Mouse (Mus musculus) urinary bladder, postnatal 0 days (tissue): ENCODE data around the gene Atp5s. TPM values are rescaled to one million over a fixed set of nuclear protein-coding genes. Genes with fewer than 3 reads are reported as not detected.

Experiments
- microRNA counts: library from miRNA; unstranded; fragments of <30 nt; microRNA quantifications from one replicate; lab custom pipeline; 2016
- microRNA-seq: library from miRNA; unstranded; fragments of <30 nt; microRNA quantifications from one replicate; pipeline ENCODE4, GENCODE M21; 2016
- polyA plus RNA-seq: library from polyadenylated mRNA; unstranded; fragments of >200 nt; fragmentation: Nextera tagmentation; extraction: Ambion mirVana; gene quantifications from 2 replicates; pipeline ENCODE4 v1.2.1, GENCODE M21; 2015

Gene Atp5s
- 15.5 and 16.5 TPM in 2 replicates for polyA plus RNA-seq

DNA sequence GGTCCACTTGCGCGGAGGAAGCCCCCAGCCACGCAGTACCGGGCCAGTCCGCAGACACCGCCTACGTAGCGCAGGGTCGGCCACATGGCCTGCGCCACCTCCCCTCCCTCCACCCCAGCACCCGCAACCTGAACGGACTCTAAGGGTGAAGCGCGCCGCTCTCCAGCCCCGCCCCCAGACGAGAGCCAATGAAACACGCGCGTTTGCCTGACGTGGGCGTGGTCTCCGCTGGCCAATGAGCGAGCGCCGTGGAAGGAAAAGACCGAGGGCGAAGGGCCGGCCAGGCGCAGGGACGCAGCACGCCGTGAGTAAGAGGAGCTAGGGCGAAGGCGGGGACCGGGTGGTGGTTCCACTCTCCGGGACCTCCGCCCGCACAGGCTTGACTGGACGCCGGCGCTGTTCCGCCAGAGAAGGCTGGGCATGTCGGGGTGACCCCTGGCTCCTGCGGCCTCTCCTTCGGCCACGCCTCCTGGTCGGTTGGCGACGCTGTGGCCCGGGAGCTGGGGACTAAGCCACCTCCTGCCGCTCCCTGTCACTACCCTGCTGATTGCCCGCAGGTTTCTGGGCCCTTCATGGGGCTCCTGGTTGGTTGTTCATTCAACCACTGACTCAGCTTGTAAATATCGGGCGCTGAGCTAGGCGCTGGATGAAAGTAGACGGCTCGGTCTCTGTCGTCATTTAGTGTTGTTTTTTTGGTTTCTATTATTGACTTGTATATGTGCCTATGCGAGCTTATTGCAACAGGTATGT is at the start of gene Atp5s, which contains the start of gene L2hgdh:
TSS of gene Atp5s (plus strand) at position 240 of the 750 bp plus-strand sequence.
TSS of gene L2hgdh (minus strand) at position 163 of the 750 bp plus-strand sequence.

DNA sequence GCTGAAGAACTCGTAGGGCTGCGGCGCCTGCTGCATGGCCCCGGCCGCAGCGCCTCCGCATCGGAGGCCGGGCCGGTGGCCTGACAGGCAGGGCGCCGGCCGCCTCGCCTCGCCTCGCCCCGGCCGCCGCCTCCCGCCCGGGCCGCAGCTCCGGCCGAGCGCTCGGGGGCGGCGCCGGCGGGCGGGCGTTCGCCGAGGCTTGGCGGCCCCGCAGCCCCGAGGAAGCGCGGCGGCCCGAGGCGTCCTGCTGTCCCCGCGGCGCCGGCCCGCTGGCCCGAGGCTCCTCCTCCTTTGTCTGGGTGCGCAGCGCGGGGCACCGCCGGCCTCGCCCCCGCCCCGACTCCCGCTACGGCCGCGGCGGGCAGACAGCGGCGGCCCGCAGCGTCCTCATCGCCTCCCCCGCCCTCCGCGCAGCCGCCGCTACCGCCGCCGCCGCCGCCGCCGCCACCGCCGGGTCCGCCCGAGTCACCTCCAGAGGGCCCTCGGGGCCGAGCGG is 43.1 kb upstream of the Atp5s start, which contains the start of gene Sos2:
TSS of gene Sos2 (minus strand) at position 287 of the 496 bp plus-strand sequence.

DNA sequence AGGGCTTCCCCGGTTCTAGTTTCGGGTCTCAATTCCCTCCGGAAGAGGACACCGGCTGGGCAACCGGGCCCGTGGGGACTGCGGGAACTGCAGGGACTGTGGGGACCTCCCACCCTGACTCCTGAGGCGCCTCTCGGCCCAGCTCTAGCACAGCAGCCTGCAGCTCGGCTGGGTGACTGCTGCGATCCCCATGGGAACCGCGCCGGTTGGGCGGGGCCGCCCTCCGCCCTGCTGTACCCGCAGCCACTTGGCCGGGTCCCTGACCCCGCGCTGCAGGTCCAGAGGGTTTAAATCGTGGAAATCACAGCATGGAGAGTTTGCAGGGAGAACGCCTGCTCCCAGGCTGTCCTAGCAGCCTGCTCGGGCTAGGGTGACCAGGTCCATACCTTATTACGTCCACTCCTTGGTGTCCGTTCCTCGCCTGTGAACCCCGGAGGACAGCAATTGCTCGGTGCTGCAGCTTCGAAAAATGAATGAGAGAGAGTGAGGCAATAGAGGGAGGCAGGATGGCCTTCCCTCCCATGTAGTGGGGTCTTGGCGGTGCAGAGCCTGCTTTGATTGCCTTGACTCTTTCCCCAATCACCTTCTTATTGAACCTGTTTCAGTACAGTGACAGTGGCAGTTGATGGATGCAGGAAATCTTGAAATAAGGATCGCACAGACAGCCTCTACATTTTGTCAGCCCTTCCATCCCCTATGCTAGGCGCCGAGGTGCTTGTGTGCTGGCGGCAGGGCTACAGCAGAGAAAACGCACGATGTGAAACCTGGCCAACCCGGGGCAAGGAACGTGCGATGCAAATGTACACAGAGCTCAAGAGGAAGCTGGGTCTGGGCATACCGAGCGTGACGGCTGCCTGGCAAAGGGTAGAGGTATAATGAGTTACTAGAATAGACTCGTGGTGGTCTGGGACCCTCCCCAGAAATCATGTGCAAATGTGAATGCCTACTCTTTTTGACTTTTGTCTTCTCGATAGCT is 66.1 kb downstream of the Atp5s start, which contains the start of gene Cdkl1:
TSS of gene Cdkl1 (minus strand) at position 738 of the 976 bp plus-strand sequence.

MicroRNA genes within 50 kb of the gene (microRNA counts, 519-probe panel; counts per million panel counts)
- not detected for microRNA mmu-miR-681 (lab: Ali Mortazavi, UCI)

Small RNA genes lying within 50 kb of the gene (microRNA-seq; reads per million reads assigned to microRNA genes)
- gene Mir681, result not detected

Other genes starting within 250 kb of the Atp5s start
- gene Vcpkmt, start 141.9 kb upstream of the Atp5s start, polyA plus RNA-seq, result 13.9 and 14.6 TPM in 2 replicates
- 5.0 and 5.6 TPM in 2 replicates for gene Sos2, start 43.1 kb upstream of the Atp5s start, polyA plus RNA-seq
- gene L2hgdh, start 77 bp upstream of the Atp5s start, polyA plus RNA-seq, result 5.3 and 5.9 TPM in 2 replicates
- 6.3 and 8.5 TPM in 2 replicates for gene Cdkl1, start 66.3 kb downstream of the Atp5s start, polyA plus RNA-seq
- gene Atl1, start 167.7 kb downstream of the Atp5s start, polyA plus RNA-seq, result 3.9 and 6.8 TPM in 2 replicates
- gene Map4k5, start 168.2 kb downstream of the Atp5s start, polyA plus RNA-seq, result 20.9 and 23.9 TPM in 2 replicates